14 mouse cellular contexts compared by ENCODE assay signal in the genomic region with DNA sequence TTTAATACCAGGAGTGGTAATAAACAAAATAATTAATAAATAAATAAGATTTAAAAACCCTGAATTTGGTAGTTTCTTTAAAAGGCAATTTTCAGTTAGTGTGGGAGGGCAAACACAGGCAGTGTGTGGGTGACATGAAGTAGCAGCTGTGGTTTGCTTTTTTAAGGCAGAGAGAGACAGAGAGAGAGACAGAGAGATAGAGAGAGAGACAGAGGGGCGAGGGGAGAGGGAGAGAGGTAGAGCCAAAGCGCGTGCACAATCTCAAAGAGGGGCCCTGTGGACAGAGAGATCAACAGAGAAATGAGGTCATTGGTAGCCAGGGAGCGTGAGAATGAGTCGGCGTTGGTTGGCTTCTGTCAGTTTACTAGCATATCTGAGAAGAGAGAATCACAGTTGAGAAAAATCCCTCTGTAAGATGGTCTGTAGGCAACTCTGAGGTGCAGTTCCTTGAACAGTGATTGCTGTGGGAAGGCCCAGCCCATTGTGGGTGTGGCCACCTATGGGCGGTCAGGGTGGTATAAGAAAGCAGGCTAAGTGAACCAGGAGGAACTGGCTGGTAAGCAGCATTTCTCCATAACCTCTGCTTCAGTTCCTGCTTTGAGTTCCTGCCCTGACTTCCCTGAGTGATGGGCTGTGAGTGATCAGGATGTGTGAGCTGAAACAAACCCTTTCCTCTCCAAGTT. TPM values are rescaled to one million over a fixed set of nuclear protein-coding genes. Genes with fewer than 3 reads are reported as not detected.
DNase-seq lines count a peak whose midpoint lies in the region; ATAC-seq lines count a peak whose summit lies in the region.
"Had no signal": no experiment of that assay in that cellular context is flagged by ENCODE, and none has a peak within 500 bp of the region (broad histone marks: within the 10 kb centered on the region; RNA-seq: fewer than 3 reads in every experiment).

No protein-coding gene starts in this region.

- no peak overlapping the region for H3K4me3 ChIP-seq in kidney, embryonic 16.5 days (ENCODE audit: low read length)
- no peak overlapping the region for H3K4me3 ChIP-seq in intestine, embryonic 15.5 days (replicated peaks)
- H3K4me3 ChIP-seq: embryonic facial prominence, embryonic 10.5 days; limb, embryonic 12.5 days had no signal

- DNase-seq in kidney, postnatal 25 days, result no peak
- DNase-seq in thymus, postnatal 0 days (ENCODE audit: low spot score), result peak; percentile 13
- DNase-seq in thymus, postnatal 25 days, result no peak
- DNase-seq in embryo, embryonic 11 days, result no peak
- no peak for DNase-seq in adrenal gland, postnatal 36 days
- DNase-seq in urinary bladder, postnatal 25 days (ENCODE audit: low spot score), result no peak
- DNase-seq: cerebellum, adult 8-10 months; gastrocnemius, postnatal 10 days; lung, postnatal 36 days had no signal

- no peaks in the 10 kb centered on the region for H3K9me3 ChIP-seq in kidney, embryonic 16.5 days (ENCODE audit: low read length)
- no peaks in the 10 kb centered on the region for H3K9me3 ChIP-seq in intestine, embryonic 15.5 days
- H3K9me3 ChIP-seq: embryonic facial prominence, embryonic 10.5 days; limb, embryonic 12.5 days had no signal

- no peak overlapping the region for H3K4me2 ChIP-seq in kidney, embryonic 16.5 days (replicated peaks; ENCODE audit: low read depth, low read length)
- no peak overlapping the region for H3K4me2 ChIP-seq in intestine, embryonic 15.5 days (replicated peaks)
- H3K4me2 ChIP-seq: limb, embryonic 12.5 days had no signal

- no peak overlapping the region for H3K27ac ChIP-seq in kidney, embryonic 16.5 days (ENCODE audit: low read length)
- H3K27ac ChIP-seq in intestine, embryonic 15.5 days, result no peak overlapping the region
- H3K27ac ChIP-seq: embryonic facial prominence, embryonic 10.5 days; limb, embryonic 12.5 days had no signal

- H3K27me3 ChIP-seq in kidney, embryonic 16.5 days (ENCODE audit: insufficient read depth, low read length), result no peaks in the 10 kb centered on the region
- no peaks in the 10 kb centered on the region for H3K27me3 ChIP-seq in intestine, embryonic 15.5 days (replicated peaks)
- H3K27me3 ChIP-seq: limb, embryonic 12.5 days had no signal

- no peaks in the 10 kb centered on the region for H3K4me1 ChIP-seq in kidney, embryonic 16.5 days (ENCODE audit: insufficient read depth, low read length)
- no peaks in the 10 kb centered on the region for H3K4me1 ChIP-seq in intestine, embryonic 15.5 days (replicated peaks)
- H3K4me1 ChIP-seq: limb, embryonic 12.5 days had no signal

- WGBS in kidney, embryonic 16.5 days, result 68% methylated on average over 7 of the region's 7 CpGs
- WGBS in intestine, embryonic 15.5 days, result 55% methylated on average over 7 of the region's 7 CpGs

- ATAC-seq in kidney, embryonic 16.5 days (ENCODE audit: low FRiP score, low TSS enrichment), result peak; percentile 77
- peak; percentile 83 for ATAC-seq in intestine, embryonic 15.5 days

- H3K9ac ChIP-seq in kidney, embryonic 16.5 days (replicated peaks; ENCODE audit: low read length), result no peak overlapping the region
- no peak overlapping the region for H3K9ac ChIP-seq in intestine, embryonic 15.5 days
- H3K9ac ChIP-seq: limb, embryonic 12.5 days had no signal

- no peaks in the 10 kb centered on the region for H3K36me3 ChIP-seq in kidney, embryonic 16.5 days (ENCODE audit: insufficient read depth, low read length)
- no peaks in the 10 kb centered on the region for H3K36me3 ChIP-seq in intestine, embryonic 15.5 days
- H3K36me3 ChIP-seq: embryonic facial prominence, embryonic 10.5 days; limb, embryonic 12.5 days had no signal

RNA-seq across cellular contexts. Expression of a gene that starts 17.5 kb away (rescaled TPM):
- polyA plus RNA-seq in kidney, embryonic 16.5 days (2015; fragmentation: Nextera tagmentation; extraction: Ambion mirVana), result 0.27 TPM in 2 replicates
- polyA plus RNA-seq in thymus, postnatal 0 days (2015; fragmentation: Nextera tagmentation; extraction: Ambion mirVana), result 0.67 and 0.88 TPM in 2 replicates
- polyA plus RNA-seq in intestine, embryonic 15.5 days (2015; fragmentation: Nextera tagmentation; extraction: Ambion mirVana), result 0.97 and 1.4 TPM in 2 replicates
- total RNA-seq in adrenal gland, postnatal 36 days (2021), result 1 to 10 TPM; 2.9 to 8.3 TPM
- polyA plus RNA-seq: embryonic facial prominence, embryonic 10.5 days; heart, postnatal 0 days; limb, embryonic 12.5 days had no signal

RNA-seq across cellular contexts. Expression of a gene that starts 42.2 kb away (rescaled TPM):
- 0.37 and 0.55 TPM in 2 replicates for polyA plus RNA-seq in kidney, embryonic 16.5 days (2015; fragmentation: Nextera tagmentation; extraction: Ambion mirVana)
- 0.22 and 0.24 TPM in 2 replicates for polyA plus RNA-seq in thymus, postnatal 0 days (2015; fragmentation: Nextera tagmentation; extraction: Ambion mirVana)
- polyA plus RNA-seq in intestine, embryonic 15.5 days (2015; fragmentation: Nextera tagmentation; extraction: Ambion mirVana), result 0.25 and 0.27 TPM in 2 replicates
- under 1 TPM; 0.36 to 0.46 TPM for total RNA-seq in adrenal gland, postnatal 36 days (2021)
- total RNA-seq: gastrocnemius, postnatal 10 days had no signal

RNA-seq across cellular contexts. Expression of a gene that starts 52.3 kb away (rescaled TPM):
- 945 and 1,022 TPM in 2 replicates for polyA plus RNA-seq in kidney, embryonic 16.5 days (2015; fragmentation: Nextera tagmentation; extraction: Ambion mirVana)
- 527 and 536 TPM in 2 replicates for polyA plus RNA-seq in thymus, postnatal 0 days (2015; fragmentation: Nextera tagmentation; extraction: Ambion mirVana)
- polyA plus RNA-seq in intestine, embryonic 15.5 days (2015; fragmentation: Nextera tagmentation; extraction: Ambion mirVana), result 93.1 and 100 TPM in 2 replicates
- total RNA-seq in adrenal gland, postnatal 36 days (2021), result 100 to 1,000 TPM; 184 to 196 TPM
